Mouse (Mus musculus): ENCODE results near the gene Dscaml1. TPM values are rescaled to one million over a fixed set of nuclear protein-coding genes. Genes with fewer than 3 reads are reported as not detected.

Gene Dscaml1
- total and polyA plus RNA-seq, 3 experiments = not detected

GRCm38 (mm10) chr9:45740584-45740980 is 314.2 kb downstream of the Dscaml1 start:
- Histone ChIP-seq H3K27me3 (ENCODE audit: control insufficient read depth in 1 of 2, insufficient read depth in 2 of 2, low read length in 2 of 2) (no peaks in the 10 kb centered on the region; a peak in 1 of 4 replicates), H3K4me1 (ENCODE audit: control insufficient read depth in 1 of 2, insufficient read depth in 2 of 2, low read length in 2 of 2) (peaks cover 0 to 15% of the 10 kb centered on the region in 2 experiments; a peak in 2 of 4 replicates), H3K27ac (ENCODE audit: control insufficient read depth, low read depth, low read length) (no peak overlapping the region), H3K9me3 (replicated peaks; ENCODE audit: insufficient read depth, low read length) (no peaks in the 10 kb centered on the region), H3K79me2 (ENCODE audit: control insufficient read depth, insufficient read depth, low read length, poor library complexity) (no peaks in the 10 kb centered on the region), H3K4me3 (ENCODE audit: control insufficient read depth in 1 of 2, insufficient read depth in 1 of 2, low read depth in 2 of 2, low read length in 2 of 2) (no peak overlapping the region), H3K9ac (ENCODE audit: control insufficient read depth, low read depth, low read length, poor library complexity, severe bottlenecking) (no peak overlapping the region), H3K36me3 (ENCODE audit: control insufficient read depth in 1 of 2, insufficient read depth in 2 of 2, low read length in 2 of 2) (peaks cover 0 to 5% of the 10 kb centered on the region in 2 experiments; a peak in 1 of 4 replicates)
- TF ChIP-seq USF2 (IDR thresholded peaks at IDR 0.05; ENCODE audit: borderline replicate concordance in 1 of 2, insufficient read depth in 1 of 2, low read depth in 1 of 2, low read length in 2 of 2) (no peak), ZC3H11A (IDR thresholded peaks at IDR 0.05; ENCODE audit: low read depth, low read length) (0 out of 2 replicates have a peak, but pooled peaks have one; percentile 1), KAT2A (conservative IDR thresholded peaks at IDR 0.05; ENCODE audit: low read depth, low read length) (no peak), CTCF (IDR thresholded peaks at IDR 0.05 in 2 of 3, conservative IDR thresholded peaks at IDR 0.05 in 1 of 3; ENCODE audit: control insufficient read depth in 1 of 3, insufficient read depth in 1 of 3, low read depth in 2 of 3, low read length in 3 of 3, poor library complexity in 1 of 3, severe bottlenecking in 1 of 3) (peak in 1 of 3 experiments; percentile 33; a peak in 2 of 6 replicates), TBP (IDR thresholded peaks at IDR 0.05; ENCODE audit: low read depth, low read length) (no peak), MAFK (IDR thresholded peaks at IDR 0.05; ENCODE audit: borderline replicate concordance, low read depth, low read length) (no peak)
- peak; percentile 7 for DNase-seq (ENCODE audit: low read depth, low spot score)

GRCm38 (mm10) chr9:45745451-45745850 is 319.0 kb downstream of the Dscaml1 start:
- Histone ChIP-seq H3K27me3 (ENCODE audit: control insufficient read depth in 1 of 2, insufficient read depth in 2 of 2, low read length in 2 of 2) (no peaks in the 10 kb centered on the region), H3K79me2 (ENCODE audit: control insufficient read depth, insufficient read depth, low read length, poor library complexity) (no peaks in the 10 kb centered on the region), H3K36me3 (ENCODE audit: control insufficient read depth in 1 of 2, insufficient read depth in 2 of 2, low read length in 2 of 2) (no peaks in the 10 kb centered on the region; a peak in 1 of 4 replicates), H3K9me3 (replicated peaks; ENCODE audit: insufficient read depth, low read length) (no peaks in the 10 kb centered on the region), H3K9ac (ENCODE audit: control insufficient read depth, low read depth, low read length, poor library complexity, severe bottlenecking) (no peak overlapping the region), H3K27ac (ENCODE audit: control insufficient read depth, low read depth, low read length) (no peak overlapping the region), H3K4me1 (ENCODE audit: control insufficient read depth in 1 of 2, insufficient read depth in 2 of 2, low read length in 2 of 2) (peaks cover 0 to 6% of the 10 kb centered on the region in 2 experiments; a peak in 3 of 4 replicates), H3K4me3 (ENCODE audit: control insufficient read depth in 1 of 2, insufficient read depth in 1 of 2, low read depth in 2 of 2, low read length in 2 of 2) (no peak overlapping the region)
- peak; percentile 76 for DNase-seq (ENCODE audit: low read depth, low spot score)
- TF ChIP-seq NELFE (IDR thresholded peaks at IDR 0.05; ENCODE audit: low read depth, low read length) (no peak), RCOR1 (IDR thresholded peaks at IDR 0.05; ENCODE audit: low read depth, low read length) (peak; percentile 37; the same call in 1 of the 2 replicates), MYB (IDR thresholded peaks at IDR 0.05; ENCODE audit: low read depth, low read length) (no peak), EP300 (IDR thresholded peaks at IDR 0.05; ENCODE audit: low read depth in 1 of 2, low read length in 2 of 2) (peak in 1 of 2 experiments; percentile 61; a peak in 2 of 4 replicates), CHD1 (IDR thresholded peaks at IDR 0.05; ENCODE audit: low read depth, low read length) (no peak), MAX (IDR thresholded peaks at IDR 0.05; ENCODE audit: low read length) (no peak), GATA1 (IDR thresholded peaks at IDR 0.05; ENCODE audit: low read depth, low read length) (peak; percentile 24; the same call in 1 of the 2 replicates), POLR2AphosphoS2 (IDR thresholded peaks at IDR 0.05; ENCODE audit: low read length) (no peak), E2F4 (IDR thresholded peaks at IDR 0.05; ENCODE audit: borderline replicate concordance, low read depth, low read length) (no peak), CTCF (IDR thresholded peaks at IDR 0.05 in 2 of 3, conservative IDR thresholded peaks at IDR 0.05 in 1 of 3; ENCODE audit: control insufficient read depth in 1 of 3, insufficient read depth in 1 of 3, low read depth in 2 of 3, low read length in 3 of 3, poor library complexity in 1 of 3, severe bottlenecking in 1 of 3) (no peak)
